Mouse (Mus musculus): ENCODE measurements at regions not wholly inside any gene's neighbourhood (a gene's known extent, or its start where the extent isn't known, plus 50 kb on each side); places are given as distances from the start of the nearest gene placed in this dataset.
A peak's percentile ranks its signal among the peaks of the same experiment; 100 is the strongest.

DNA sequence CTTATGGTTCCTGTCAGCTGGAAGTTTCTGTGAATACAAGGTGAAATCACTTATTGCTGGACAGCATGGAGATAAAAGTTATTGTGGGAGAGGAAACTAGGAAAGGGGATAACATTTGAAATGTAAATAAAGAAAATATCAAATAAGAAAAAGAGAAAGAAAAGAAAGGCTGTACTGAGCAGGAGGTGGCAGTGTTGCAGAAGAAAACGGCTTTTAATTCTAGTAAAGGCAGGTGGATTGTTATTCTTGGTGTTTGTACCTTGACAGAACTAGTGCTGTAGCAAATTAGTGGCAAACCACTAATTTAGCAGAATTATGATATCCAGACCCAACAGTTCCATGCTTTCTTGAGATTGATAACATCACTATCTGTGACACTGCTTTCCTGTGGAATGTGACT is 52.6 kb downstream of the Gm10358 start:
- no peak for ATAC-seq (ENCODE audit: poor library complexity, severe bottlenecking)

- no peak for ATAC-seq (ENCODE audit: poor library complexity, severe bottlenecking)
These were observed 56.2 kb downstream of the Gm10358 start for GRCm38 (mm10) chr8:75350141-75350540.

DNA sequence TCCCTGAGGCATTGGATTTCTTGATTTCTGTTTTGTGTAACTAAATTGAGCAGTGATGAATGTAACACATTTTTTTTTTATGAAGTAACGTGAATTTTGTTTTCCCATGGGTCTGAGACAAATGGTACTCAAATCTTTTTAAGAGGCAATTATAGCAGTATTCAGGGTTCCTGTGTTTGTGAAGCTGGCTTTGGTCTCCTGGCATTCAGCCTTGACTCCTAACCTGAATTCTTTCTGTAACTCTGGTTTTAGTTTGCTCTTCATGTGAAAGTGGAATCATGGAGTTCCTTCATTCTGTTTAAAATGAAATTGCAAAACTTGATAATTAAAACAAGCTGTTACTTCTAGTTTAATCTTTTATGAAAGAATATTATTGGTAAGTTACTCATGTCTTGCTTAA is 58.3 kb downstream of the Gm10358 start:
- no peak for ATAC-seq (ENCODE audit: poor library complexity, severe bottlenecking)

DNA sequence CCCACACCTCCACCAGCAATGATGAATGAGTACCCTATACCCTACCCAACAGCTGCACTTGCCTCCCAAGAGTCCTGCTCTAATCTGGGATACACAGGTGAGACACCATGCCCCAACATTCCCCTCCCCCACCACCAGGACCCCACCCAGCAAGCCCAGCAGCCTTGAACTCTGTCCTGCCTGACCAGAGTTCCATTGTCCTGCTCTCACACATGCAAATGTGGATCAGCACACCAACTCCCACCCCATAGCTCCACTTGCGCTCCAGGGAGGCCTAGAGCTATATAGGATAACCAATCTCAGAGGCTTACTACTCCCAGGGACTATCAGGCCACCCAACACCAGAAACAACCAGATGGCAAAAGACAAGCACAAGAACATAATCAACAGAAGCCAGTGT is 85.8 kb downstream of the Gm10358 start:
- ATAC-seq (ENCODE audit: poor library complexity, severe bottlenecking): no peak

DNA sequence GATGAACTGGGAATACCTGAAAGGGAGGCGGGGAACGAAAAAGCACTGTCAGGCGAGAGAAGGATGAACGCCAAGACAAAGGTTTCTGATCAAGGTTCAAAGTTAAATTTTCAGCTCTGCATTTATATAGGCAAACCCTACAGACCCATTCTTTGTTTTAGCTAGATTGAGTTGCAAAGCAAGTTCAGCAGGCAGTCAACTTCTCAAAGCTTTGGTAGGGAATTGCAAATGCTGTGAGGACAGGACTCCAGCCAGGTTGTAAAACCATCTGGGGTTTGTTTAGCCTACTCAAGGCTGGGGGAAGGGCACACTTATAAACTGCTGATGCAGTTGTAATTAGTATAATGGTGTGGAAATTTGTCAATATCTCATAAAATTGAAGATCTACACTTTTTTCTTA is 87.9 kb downstream of the Gm10358 start:
- ATAC-seq (ENCODE audit: poor library complexity, severe bottlenecking): no peak

DNA sequence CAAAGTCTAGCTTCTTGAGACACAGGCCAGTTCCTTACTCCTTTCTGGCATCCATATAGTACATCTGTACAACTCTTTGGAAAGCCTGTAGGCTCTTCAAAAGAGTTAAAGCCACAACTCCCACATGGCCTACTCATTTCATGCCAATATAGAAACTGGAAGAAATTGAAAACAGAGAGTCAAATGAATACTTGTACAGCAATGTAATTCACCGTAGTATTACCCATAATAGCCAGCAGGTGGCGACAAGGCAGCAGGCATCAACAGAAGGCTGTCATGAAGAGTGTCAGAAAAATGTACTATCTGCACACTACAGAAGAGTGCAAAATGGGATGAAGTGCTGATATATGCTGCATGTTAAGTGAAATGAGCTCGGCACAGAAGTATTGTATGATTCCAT is 90.5 kb downstream of the Gm10358 start:
- ATAC-seq (ENCODE audit: poor library complexity, severe bottlenecking): 0 out of 2 replicates have a peak, but pooled peaks have one; percentile 49

DNA sequence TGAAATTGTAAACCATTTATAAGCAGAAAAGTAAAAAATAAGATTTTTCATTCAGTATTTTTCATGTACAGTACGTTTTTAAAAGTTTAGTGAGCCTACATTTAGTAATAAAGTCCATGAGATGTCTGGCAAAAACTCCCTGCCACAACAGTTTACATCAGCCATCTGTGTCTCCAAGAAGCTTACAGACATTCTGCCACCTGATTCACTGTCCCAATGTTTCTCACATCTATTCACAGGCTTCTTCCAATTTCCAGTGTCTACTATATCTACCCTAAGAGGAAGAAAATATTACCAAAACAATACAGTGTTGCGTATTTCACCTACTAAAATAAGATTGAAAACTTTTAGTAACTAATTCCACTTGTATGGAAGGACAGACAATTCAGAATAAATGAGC is 95.7 kb downstream of the Rasd2 start:
- no peak for ATAC-seq (ENCODE audit: poor library complexity, severe bottlenecking)

GRCm38 (mm10) chr8:75291921-75292320 is 78.2 kb downstream of the Rasd2 start:
- no peak for ATAC-seq (ENCODE audit: poor library complexity, severe bottlenecking)

- ATAC-seq (ENCODE audit: poor library complexity, severe bottlenecking): no peak
These were observed 76.2 kb downstream of the Rasd2 start for GRCm38 (mm10) chr8:75289933-75290332.
